Mouse (Mus musculus) CH12F3 (cell line): ENCODE results near the gene Fem1b.
"Not testable (repeated sequence)": the region's sequence is repeated elsewhere in the genome, so short reads cannot be mapped to it uniquely, and the experiment has no call there.

Source experiments
- in situ Hi-C: fragments of 300-500 bp; cut with MboI; formaldehyde crosslinking; loops from 2 replicates; pipeline ENCODE4 v1.14.3; 2020; ENCODE audit warnings: low sequenced_read_pairs

Fem1b gene

GRCm38 (mm10) chr9:62811516-62812121, at the start of gene Fem1b:
Gene Fem1b, minus strand, starts transcription at chr9:62811934.
- in situ Hi-C loops, result no loop called here

GRCm38 (mm10) chr9:62860866-62861265, 49.1 kb upstream of the Fem1b start:
- in situ Hi-C loops, result no loop called here

- in situ Hi-C loops, result not testable (repeated sequence)
Measured at GRCm38 (mm10) chr9:62860102-62860501, 48.4 kb upstream of the Fem1b start.

DNA sequence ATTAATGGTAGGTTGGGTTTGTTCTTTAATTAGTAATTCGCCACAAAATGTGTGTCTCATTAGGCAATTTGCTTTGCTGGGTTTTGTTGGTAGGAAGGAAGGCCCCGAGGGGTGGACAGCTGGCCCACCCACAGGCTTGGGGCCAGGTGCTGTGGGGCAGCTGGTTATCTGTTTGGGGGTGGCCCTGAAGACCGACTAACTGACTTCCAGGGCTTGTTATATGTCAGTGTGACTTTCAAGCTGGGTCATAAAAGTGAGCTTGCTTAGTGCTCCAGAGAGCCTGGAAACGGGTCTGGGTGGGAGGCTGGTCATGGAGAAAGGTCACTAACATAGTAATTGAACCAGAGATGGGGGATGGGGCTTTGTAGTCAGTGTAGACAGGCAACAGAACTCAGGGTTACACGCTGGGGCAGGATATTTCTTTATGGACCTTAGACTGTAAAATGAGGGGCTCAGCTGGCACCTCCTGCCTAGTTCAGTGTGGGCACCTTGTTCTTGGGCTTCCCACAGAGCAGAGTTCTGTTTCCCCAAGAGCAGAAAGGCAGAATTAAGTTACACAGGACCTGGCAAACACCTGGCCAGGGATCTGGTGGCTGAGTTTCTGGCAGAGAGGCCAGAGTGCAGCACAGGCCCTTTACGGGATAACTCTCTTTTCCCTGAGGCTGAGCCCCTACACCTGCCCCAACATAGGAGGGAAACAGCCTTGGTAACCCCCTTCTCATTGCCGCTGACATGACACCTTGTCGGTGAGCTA, 46.7 kb upstream of the Fem1b start:
- in situ Hi-C loops, result loop anchor here (10.0 kb wide), 1 partner anchor 266 kb away; no protein-coding TSS in a partner anchor

GRCm38 (mm10) chr9:62857719-62858261, 46.1 kb upstream of the Fem1b start, which contains the start of gene Calml4:
Gene Calml4, plus strand, starts transcription at chr9:62858080.
- in situ Hi-C loops, result loop anchor here (10.0 kb wide), 1 partner anchor 267 kb away; no protein-coding TSS in a partner anchor

- in situ Hi-C loops, result loop anchor here (10.0 kb wide), 1 partner anchor 268 kb away; no protein-coding TSS in a partner anchor
Measured at GRCm38 (mm10) chr9:62857216-62857615, 45.5 kb upstream of the Fem1b start.

DNA sequence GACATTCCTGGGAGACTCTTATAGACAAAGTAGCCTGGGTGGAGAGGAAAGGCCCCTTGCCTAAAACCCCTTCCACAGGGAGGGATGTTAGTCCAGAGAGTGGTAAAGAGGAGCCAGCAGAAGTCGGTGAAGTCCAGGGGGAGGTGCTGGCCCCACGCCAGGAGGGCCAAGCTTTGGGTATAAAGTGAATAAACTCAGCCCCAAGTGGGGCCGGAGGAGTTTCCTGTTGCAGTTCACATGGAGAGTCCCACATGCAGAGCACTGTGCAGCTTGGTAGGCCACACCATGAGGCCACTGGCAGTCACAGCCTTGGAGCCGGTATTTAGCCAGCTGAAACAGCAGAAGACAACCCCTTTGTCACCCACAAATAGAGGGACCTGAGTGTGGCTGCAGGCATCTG, 42.7 kb upstream of the Fem1b start:
- in situ Hi-C loops, result loop anchor here (10.0 kb wide), 1 partner anchor 270 kb away; no protein-coding TSS in a partner anchor

- in situ Hi-C loops, result loop anchor here (10.0 kb wide), 1 partner anchor 273 kb away; no protein-coding TSS in a partner anchor
Measured at GRCm38 (mm10) chr9:62851571-62851970, 39.8 kb upstream of the Fem1b start.

DNA sequence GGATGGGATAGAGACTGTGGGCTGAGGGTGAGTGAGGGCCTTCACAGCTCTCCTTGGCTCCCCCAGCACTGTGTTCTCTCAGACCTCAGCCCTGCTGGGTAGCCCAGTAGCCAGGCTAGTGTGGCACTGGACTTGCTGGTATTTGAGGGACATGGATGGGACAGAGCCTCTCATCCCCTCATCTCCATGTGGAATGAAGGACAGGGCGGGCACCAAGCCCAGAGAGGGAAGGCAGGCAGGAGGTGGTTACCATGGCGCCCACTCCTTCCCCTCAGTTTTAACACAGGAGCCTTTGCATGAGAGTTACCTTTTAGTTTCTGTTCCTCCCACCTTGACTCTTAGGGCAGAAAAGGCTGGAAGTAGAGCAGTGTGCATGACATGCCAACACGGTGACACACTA, 36.9 kb upstream of the Fem1b start:
- in situ Hi-C loops, result no loop called here

- in situ Hi-C loops, result no loop called here
Measured at GRCm38 (mm10) chr9:62847694-62848093, 36.0 kb upstream of the Fem1b start.

GRCm38 (mm10) chr9:62844461-62844860, 32.7 kb upstream of the Fem1b start:
- in situ Hi-C loops, result no loop called here

- in situ Hi-C loops, result no loop called here
Measured at GRCm38 (mm10) chr9:62843356-62844024, 31.8 kb upstream of the Fem1b start.

GRCm38 (mm10) chr9:62839172-62839770, 27.5 kb upstream of the Fem1b start:
- in situ Hi-C loops, result no loop called here

DNA sequence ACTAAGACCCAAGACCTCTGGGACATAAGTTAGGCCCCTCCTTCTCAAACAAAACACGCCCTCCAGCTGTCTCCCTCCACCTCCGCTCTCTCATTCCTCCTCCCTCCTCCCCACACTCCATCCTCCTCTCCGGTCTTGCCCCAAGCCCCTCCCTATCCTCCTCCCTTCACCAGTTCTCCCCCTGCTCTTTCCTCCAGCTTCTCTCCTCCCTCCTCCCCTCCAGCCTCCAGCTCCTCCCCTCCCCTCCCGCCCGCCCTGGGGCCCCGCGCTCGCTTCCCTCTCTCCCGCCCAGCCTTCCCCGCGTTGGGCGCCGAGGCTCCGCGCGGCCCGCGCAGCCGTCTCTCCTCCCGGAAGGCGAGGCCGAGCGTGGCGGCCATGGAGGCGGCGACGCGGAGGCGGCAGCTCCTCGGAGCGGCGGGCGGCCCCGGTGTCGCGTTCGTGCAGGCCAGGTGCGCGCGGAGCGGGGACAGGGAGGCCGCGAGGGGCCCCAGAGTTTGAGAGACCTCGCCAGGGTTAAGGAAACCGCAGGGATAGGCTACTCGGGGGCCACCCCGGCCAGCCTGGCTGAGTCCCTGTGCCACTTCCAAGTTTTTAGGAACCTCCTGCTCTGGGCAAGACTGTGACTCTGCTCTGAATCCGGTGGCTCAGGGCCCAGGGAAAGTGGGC, 26.9 kb upstream of the Fem1b start, which contains the start of gene Cln6:
Gene Cln6, plus strand, starts transcription at position 280 of the 666 bp plus-strand sequence.
- in situ Hi-C loops, result no loop called here

DNA sequence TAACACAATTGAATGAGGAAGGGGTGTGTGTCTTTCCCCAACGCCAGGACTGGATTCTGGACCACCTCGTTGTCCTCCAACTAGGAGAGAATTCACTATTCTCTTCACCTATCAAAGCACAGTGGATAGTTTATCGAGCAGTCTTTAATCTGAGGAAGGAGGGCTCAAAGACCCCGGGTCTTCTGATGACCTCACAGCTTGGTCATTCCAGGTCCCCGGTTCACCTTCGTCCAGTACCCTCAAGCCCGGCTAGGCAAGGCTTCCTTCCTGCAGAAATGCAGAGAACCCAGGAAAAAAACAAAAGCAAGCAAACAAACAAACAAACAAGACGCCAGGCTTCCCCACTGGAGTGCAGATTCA, 26.4 kb upstream of the Fem1b start:
- in situ Hi-C loops, result no loop called here

DNA sequence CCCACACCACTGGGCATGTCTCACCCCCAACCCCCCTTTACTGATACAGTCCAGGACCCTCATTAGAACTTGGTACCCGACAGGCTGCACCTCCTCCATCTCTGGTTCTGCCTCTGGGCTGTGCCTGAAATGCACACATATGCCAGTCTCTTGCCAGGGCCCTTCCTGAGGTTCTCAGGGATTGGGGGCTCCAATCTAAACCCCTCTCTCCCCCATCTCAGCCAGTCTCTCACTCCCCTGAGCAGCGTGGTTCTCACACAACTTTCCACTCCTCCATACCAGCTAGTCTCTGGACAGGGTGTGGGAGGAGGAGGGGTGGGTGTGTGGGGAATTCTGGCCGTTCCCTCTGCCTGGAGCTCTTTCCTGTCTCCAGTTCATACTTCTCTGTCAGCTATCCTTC, 25.9 kb upstream of the Fem1b start:
- in situ Hi-C loops, result no loop called here

DNA sequence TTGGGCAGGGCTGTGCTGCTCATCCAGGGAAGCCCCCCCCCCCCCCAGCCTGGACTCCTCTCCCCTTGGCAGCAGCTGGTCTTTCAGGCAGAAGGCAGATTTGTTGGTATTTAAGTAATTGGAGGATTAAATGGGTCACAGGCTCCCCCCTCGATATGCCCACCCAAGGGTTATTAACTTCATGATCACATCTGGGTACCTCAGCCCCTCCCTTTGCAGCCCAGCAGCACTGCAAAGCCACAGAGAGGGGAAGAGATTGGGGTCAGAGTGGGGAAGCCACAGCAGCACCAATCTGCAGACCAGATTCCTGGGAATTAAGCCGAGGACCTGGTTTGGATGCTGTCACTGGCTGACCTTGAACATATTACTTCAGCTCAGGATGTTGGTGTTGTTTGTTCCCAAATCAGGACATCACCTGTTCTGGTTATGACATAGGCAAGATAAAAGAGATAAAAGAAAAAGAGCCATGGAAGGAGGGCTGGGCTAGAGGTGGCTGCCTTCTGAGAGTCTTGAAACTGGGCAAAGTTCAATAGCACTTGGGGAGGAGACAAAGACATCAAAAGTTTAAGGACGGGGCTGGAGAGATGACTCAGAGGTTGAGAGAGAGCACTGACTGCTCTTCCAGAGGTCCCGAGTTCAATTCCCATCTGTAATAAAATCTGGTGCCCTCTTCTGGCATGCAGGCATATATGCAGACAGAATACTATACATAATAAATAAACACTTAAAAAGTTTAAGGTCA, 24.1 kb upstream of the Fem1b start:
- in situ Hi-C loops, result no loop called here

DNA sequence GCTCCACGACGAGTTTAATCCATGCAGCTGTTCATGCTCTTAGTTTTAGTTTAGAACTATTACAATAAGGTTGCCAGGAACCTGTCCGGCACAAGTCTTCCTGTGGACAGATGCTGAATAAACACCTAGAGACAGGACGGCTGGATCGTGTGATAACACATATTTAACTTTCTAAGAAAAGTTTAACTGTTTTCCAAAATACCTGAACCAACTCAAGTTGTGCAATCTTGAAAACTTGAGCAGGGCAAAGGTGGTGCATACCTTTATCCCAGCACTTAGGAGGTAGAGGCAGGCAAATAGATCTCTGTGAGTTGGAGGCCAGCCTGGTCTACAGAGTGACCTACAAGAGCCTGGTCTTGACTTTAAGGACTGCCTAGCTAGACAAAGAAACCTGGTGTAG, 23.2 kb upstream of the Fem1b start:
- in situ Hi-C loops, result no loop called here

DNA sequence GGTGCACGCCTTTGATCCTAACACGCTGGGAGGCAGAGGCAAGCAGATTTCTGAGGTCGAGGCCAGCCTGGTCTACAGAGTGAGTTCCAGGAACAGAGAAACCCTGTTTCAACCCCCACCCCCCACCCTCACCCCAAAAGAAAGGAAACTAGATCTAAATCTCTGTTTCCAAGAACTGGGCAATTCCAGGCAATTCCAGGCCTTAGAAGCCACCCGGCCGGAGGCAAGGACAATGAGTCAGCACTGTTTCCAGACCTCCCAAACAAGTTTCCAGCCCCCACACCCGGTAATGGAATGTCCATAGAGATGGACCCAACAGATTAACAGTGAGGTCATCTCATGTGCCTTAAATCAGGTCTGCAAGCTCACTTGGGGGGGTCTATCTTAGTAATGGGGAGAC, 18.1 kb upstream of the Fem1b start:
- in situ Hi-C loops, result no loop called here

- in situ Hi-C loops, result no loop called here
Measured at GRCm38 (mm10) chr9:62828662-62829086, 16.9 kb upstream of the Fem1b start.
